Mouse (Mus musculus) heart, postnatal 0 days (tissue): ENCODE results near the gene Bak1. TPM values are rescaled to one million over a fixed set of nuclear protein-coding genes. Genes with fewer than 3 reads are reported as not detected.

Source experiments
- ATAC-seq: fragments of 200-750 bp; cut with Nextera tagmentation; 2 replicates; pipeline ENCODE4 v1.8.0; 2017; ENCODE audit warnings: low read depth, moderate number of reproducible peaks, moderate library complexity; ENCODE audit not compliant: insufficient read depth
- DNase-seq: peaks from one replicate; pipeline ENCODE4 v3.0.0-alpha.2; 2016; ENCODE audit warnings: low spot score
- H3K27ac ChIP-seq: fragments of 300-500 bp; sonication (generic); 2 replicates; pipeline ENCODE4 v1.5.1; 2014; ENCODE audit warnings: low read depth, mild to moderate bottlenecking
- H3K27me3 ChIP-seq: fragments of 300-500 bp; sonication (generic); 2 replicates; pipeline ENCODE4 v1.6.1; 2014; ENCODE audit warnings: low read length, mixed read lengths; ENCODE audit not compliant: control insufficient read depth, insufficient read depth
- H3K36me3 ChIP-seq: fragments of 300-500 bp; sonication (generic); replicated peaks from 2 replicates; pipeline ENCODE4 v1.6.1; 2014; ENCODE audit warnings: low read length, mixed read lengths; ENCODE audit not compliant: control insufficient read depth, insufficient read depth
- H3K4me1 ChIP-seq: fragments of 300-500 bp; sonication (generic); 2 replicates; pipeline ENCODE4 v1.6.1; 2014; ENCODE audit warnings: antibody characterized with exemption; ENCODE audit not compliant: control insufficient read depth, insufficient read depth
- H3K4me2 ChIP-seq: fragments of 300-500 bp; sonication (generic); 2 replicates; pipeline ENCODE4 v1.6.1; 2014; ENCODE audit warnings: low read depth, mild to moderate bottlenecking, low read length, moderate library complexity
- H3K4me3 ChIP-seq: fragments of 300-500 bp; sonication (generic); 2 replicates; pipeline ENCODE4 v1.5.1; 2014; ENCODE audit warnings: low read depth, low read length
- H3K9ac ChIP-seq: fragments of 300-500 bp; sonication (generic); replicated peaks from 2 replicates; pipeline ENCODE4 v1.6.1; 2014; ENCODE audit warnings: low read depth, low read length, mixed read lengths
- H3K9me3 ChIP-seq: fragments of 300-500 bp; sonication (generic); replicated peaks from 2 replicates; pipeline ENCODE4 v1.6.1; 2016; ENCODE audit warnings: low read length; ENCODE audit not compliant: control insufficient read depth
- CTCF ChIP-seq: IDR thresholded peaks from 2 replicates; pipeline ENCODE4 v1.5.1; 2016; ENCODE audit warnings: antibody characterized with exemption, control low read depth, low read depth
- EP300 ChIP-seq: IDR thresholded peaks from 2 replicates; pipeline ENCODE4 v1.6.1; 2016; ENCODE audit warnings: antibody characterized with exemption, low read depth
- WGBS: fragments of 180-500 bp; shearing (Covaris S2); extraction: QIAGEN DNeasy Blood & Tissue Kit; methylation state at CpG from one replicate; pipeline ENCODE4 v1.1.7; 2014; 5-methylcytosine and 5-hydroxymethylcytosine counted together
- polyA plus RNA-seq: library from polyadenylated mRNA; unstranded; fragments of >200 nt; fragmentation: Nextera tagmentation; extraction: Ambion mirVana; gene quantifications from 2 replicates; pipeline ENCODE4 v1.2.1, GENCODE M21; 2015
- total RNA-seq: library from RNA; depleted of rRNA; stranded (reverse); fragments of >200 nt; gene quantifications from 2 replicates; pipeline ENCODE4 v1.2.3, GENCODE M21; 2014; ENCODE audit warnings: low replicate concordance

The Bak1 gene
- total and polyA plus RNA-seq, 2 experiments from 2014 or later, result 4.5 to 82.4 TPM

GRCm38 (mm10) chr17:27069071-27069470 lies 40.3 kb upstream of the Bak1 start:
- Histone ChIP-seq H3K4me3 (no peak overlapping the region), H3K4me1 (no peaks in the 10 kb centered on the region), H3K4me2 (no peak overlapping the region), H3K36me3 (no peaks in the 10 kb centered on the region), H3K9ac (no peak overlapping the region), H3K27me3 (no peaks in the 10 kb centered on the region), H3K9me3 (no peaks in the 10 kb centered on the region), H3K27ac (no peak overlapping the region)
- 84% methylated on average over 4 of the region's 5 CpGs for WGBS
- TF ChIP-seq EP300 (no peak), CTCF (no peak)
- ATAC-seq (no peak), DNase-seq (no peak)

GRCm38 (mm10) chr17:27066065-27066464 lies 37.3 kb upstream of the Bak1 start:
- no peak for TF ChIP-seq CTCF
- no peak for TF ChIP-seq EP300
- ATAC-seq (no peak), DNase-seq (no peak)
- Histone ChIP-seq H3K36me3 (no peaks in the 10 kb centered on the region), H3K4me3 (no peak overlapping the region), H3K9ac (no peak overlapping the region), H3K4me2 (no peak overlapping the region), H3K27ac (no peak overlapping the region), H3K4me1 (no peaks in the 10 kb centered on the region), H3K27me3 (no peaks in the 10 kb centered on the region), H3K9me3 (no peaks in the 10 kb centered on the region)
- WGBS, result 43% methylated on average over 7 of the region's 7 CpGs

- 79% methylated on average over 2 of the region's 2 CpGs for WGBS
- Histone ChIP-seq H3K4me2 (no peak overlapping the region), H3K27ac (no peak overlapping the region), H3K9ac (no peak overlapping the region), H3K4me1 (no peaks in the 10 kb centered on the region), H3K27me3 (no peaks in the 10 kb centered on the region), H3K9me3 (no peaks in the 10 kb centered on the region), H3K4me3 (no peak overlapping the region), H3K36me3 (no peaks in the 10 kb centered on the region)
- TF ChIP-seq CTCF (no peak), EP300 (no peak)
- no peak for DNase-seq
- no peak for ATAC-seq
Observed at GRCm38 (mm10) chr17:27064195-27064594, 35.4 kb upstream of the Bak1 start.

- Histone ChIP-seq H3K4me3 (no peak overlapping the region), H3K27ac (no peak overlapping the region), H3K4me1 (no peaks in the 10 kb centered on the region), H3K27me3 (peaks cover 4% of the 10 kb centered on the region; the same call in 1 of the 2 replicates), H3K36me3 (no peaks in the 10 kb centered on the region), H3K4me2 (no peak overlapping the region), H3K9ac (no peak overlapping the region; the same call in 1 of the 2 replicates), H3K9me3 (no peaks in the 10 kb centered on the region)
- DNase-seq (no peak), ATAC-seq (no peak)
- WGBS, result 33% methylated on average over 6 of the region's 6 CpGs
- TF ChIP-seq CTCF, result no peak
- TF ChIP-seq EP300, result no peak
Observed at GRCm38 (mm10) chr17:27063717-27064116, 34.9 kb upstream of the Bak1 start.

GRCm38 (mm10) chr17:27062684-27063083 lies 33.9 kb upstream of the Bak1 start:
- H3K36me3 ChIP-seq, result no peaks in the 10 kb centered on the region
- no peak overlapping the region for H3K4me3 ChIP-seq
- H3K27ac ChIP-seq, result no peak overlapping the region
- 90% methylated on average over 7 of the region's 7 CpGs for WGBS
- H3K4me2 ChIP-seq, result no peak overlapping the region
- no peak for TF ChIP-seq CTCF
- TF ChIP-seq EP300, result no peak
- H3K9me3 ChIP-seq, result no peaks in the 10 kb centered on the region
- DNase-seq (no peak), ATAC-seq (no peak)
- peaks cover 15% of the 10 kb centered on the region for H3K27me3 ChIP-seq
- H3K9ac ChIP-seq, result no peak overlapping the region
- H3K4me1 ChIP-seq, result no peaks in the 10 kb centered on the region

GRCm38 (mm10) chr17:27061727-27062126 lies 32.9 kb upstream of the Bak1 start:
- Histone ChIP-seq H3K27ac (no peak overlapping the region), H3K9ac (no peak overlapping the region), H3K9me3 (no peaks in the 10 kb centered on the region), H3K27me3 (peaks cover 15% of the 10 kb centered on the region), H3K4me3 (no peak overlapping the region), H3K4me2 (no peak overlapping the region), H3K36me3 (no peaks in the 10 kb centered on the region), H3K4me1 (no peaks in the 10 kb centered on the region)
- ATAC-seq (no peak), DNase-seq (no peak)
- WGBS, result 94% methylated on average over 3 of the region's 3 CpGs
- TF ChIP-seq CTCF, result no peak
- TF ChIP-seq EP300, result no peak
